Mouse (Mus musculus) duodenum, adult 2 months (tissue): ENCODE measurements around the gene Runx1. TPM values are rescaled to one million over a fixed set of nuclear protein-coding genes. Genes with fewer than 3 reads are reported as not detected.

Source experiments
- polyA plus RNA-seq: library from polyadenylated mRNA; depleted of rRNA; stranded (reverse); fragments of >200 nt; gene quantifications from 2 replicates; pipeline ENCODE4 v1.2.3, GENCODE M21; 2012; ENCODE audit warnings: low replicate concordance; rRNA removed

Gene Runx1
- 10.5 and 14.3 TPM in 2 replicates for polyA plus RNA-seq

GRCm38 (mm10) chr16:92825908-92826650 lies at the start of gene Runx1:
Gene Runx1 (minus strand): TSS chr16:92826149.

